Mouse (Mus musculus) hindbrain, embryonic 14.5 days (tissue): Measurements from ENCODE around the gene Etl4. TPM values are rescaled to one million over a fixed set of nuclear protein-coding genes. Genes with fewer than 3 reads are reported as not detected.
A peak's percentile ranks its signal among the peaks of the same experiment; 100 is the strongest.

Experiments used
- ATAC-seq: fragments of 200-750 bp; cut with Nextera tagmentation; 2 replicates; pipeline ENCODE4 v1.8.0; 2017; ENCODE audit warnings: moderate number of reproducible peaks, mild to moderate bottlenecking, moderate TSS enrichment, moderate library complexity; ENCODE audit not compliant: low FRiP score
- DNase-seq: peaks from one replicate; pipeline ENCODE4 v3.0.0-alpha.2; 2015; ENCODE audit warnings: low spot score
- H3K27ac ChIP-seq: fragments of 300-500 bp; sonication (generic); 2 replicates; pipeline ENCODE4 v1.5.1; 2014; ENCODE audit warnings: mild to moderate bottlenecking, moderate library complexity
- H3K27me3 ChIP-seq: fragments of 300-500 bp; sonication (generic); 2 replicates; pipeline ENCODE4 v1.6.1; 2014; ENCODE audit warnings: mild to moderate bottlenecking, low read length, mixed read lengths; ENCODE audit not compliant: control insufficient read depth, insufficient read depth
- H3K36me3 ChIP-seq: fragments of 300-500 bp; sonication (generic); replicated peaks from 2 replicates; pipeline ENCODE4 v1.6.1; 2014; ENCODE audit not compliant: control insufficient read depth, insufficient read depth
- H3K4me1 ChIP-seq: fragments of 300-500 bp; sonication (generic); replicated peaks from 2 replicates; pipeline ENCODE4 v1.6.1; 2014; ENCODE audit warnings: antibody characterized with exemption, low read length, mixed read lengths; ENCODE audit not compliant: control insufficient read depth, insufficient read depth
- H3K4me2 ChIP-seq: fragments of 300-500 bp; sonication (generic); replicated peaks from 2 replicates; pipeline ENCODE4 v1.6.1; 2014; ENCODE audit warnings: mild to moderate bottlenecking, moderate library complexity
- H3K4me3 ChIP-seq: fragments of 300-500 bp; sonication (generic); replicated peaks from 2 replicates; pipeline ENCODE4 v1.5.1; 2014; ENCODE audit warnings: mild to moderate bottlenecking, low read length
- H3K9ac ChIP-seq: fragments of 300-500 bp; sonication (generic); 2 replicates; pipeline ENCODE4 v1.6.1; 2014
- H3K9me3 ChIP-seq: fragments of 300-500 bp; sonication (generic); 2 replicates; pipeline ENCODE4 v1.6.1; 2016; ENCODE audit warnings: low read length; ENCODE audit not compliant: control insufficient read depth
- WGBS: fragments of 180-500 bp; shearing (Covaris S2); extraction: QIAGEN DNeasy Blood & Tissue Kit; methylation state at CpG from one replicate; pipeline ENCODE4 v1.1.7; 2014; 5-methylcytosine and 5-hydroxymethylcytosine counted together
- polyA plus RNA-seq: library from polyadenylated mRNA; unstranded; fragments of >200 nt; fragmentation: Nextera tagmentation; extraction: Ambion mirVana; gene quantifications from 2 replicates; pipeline ENCODE4 v1.2.1, GENCODE M21; 2014

The Etl4 gene
- polyA plus RNA-seq, 1 experiment from 2014 or later: 5.9 TPM

GRCm38 (mm10) chr2:20537785-20538184 is 628.2 kb downstream of the Etl4 start:
- Histone ChIP-seq H3K4me1 (no peaks in the 10 kb centered on the region), H3K27me3 (no peaks in the 10 kb centered on the region), H3K4me2 (no peak overlapping the region), H3K36me3 (no peaks in the 10 kb centered on the region), H3K27ac (no peak overlapping the region), H3K4me3 (no peak overlapping the region), H3K9ac (no peak overlapping the region), H3K9me3 (no peaks in the 10 kb centered on the region)
- ATAC-seq: no peak
- WGBS: 63% methylated on average over 6 of the region's 6 CpGs
- no peak for DNase-seq

GRCm38 (mm10) chr2:20538871-20539270 is 629.3 kb downstream of the Etl4 start:
- H3K9ac ChIP-seq: no peak overlapping the region
- H3K4me2 ChIP-seq: no peak overlapping the region
- 91% methylated on average over 4 of the region's 4 CpGs for WGBS
- H3K4me3 ChIP-seq: no peak overlapping the region
- no peaks in the 10 kb centered on the region for H3K4me1 ChIP-seq
- no peaks in the 10 kb centered on the region for H3K9me3 ChIP-seq
- no peak overlapping the region for H3K27ac ChIP-seq
- no peaks in the 10 kb centered on the region for H3K27me3 ChIP-seq
- ATAC-seq: no peak
- DNase-seq: no peak
- H3K36me3 ChIP-seq: no peaks in the 10 kb centered on the region

GRCm38 (mm10) chr2:20541261-20541660 is 631.7 kb downstream of the Etl4 start:
- no peaks in the 10 kb centered on the region for H3K4me1 ChIP-seq
- no peaks in the 10 kb centered on the region for H3K36me3 ChIP-seq
- no peak overlapping the region for H3K27ac ChIP-seq
- no peaks in the 10 kb centered on the region for H3K9me3 ChIP-seq
- H3K4me3 ChIP-seq: no peak overlapping the region
- no peaks in the 10 kb centered on the region for H3K27me3 ChIP-seq
- ATAC-seq (no peak), DNase-seq (no peak)
- no peak overlapping the region for H3K9ac ChIP-seq
- no peak overlapping the region for H3K4me2 ChIP-seq

- Histone ChIP-seq H3K4me1 (peaks cover 6% of the 10 kb centered on the region; the same call in 1 of the 2 replicates), H3K4me2 (no peak overlapping the region), H3K27me3 (no peaks in the 10 kb centered on the region), H3K27ac (no peak overlapping the region), H3K4me3 (no peak overlapping the region), H3K36me3 (no peaks in the 10 kb centered on the region), H3K9me3 (no peaks in the 10 kb centered on the region), H3K9ac (no peak overlapping the region)
- DNase-seq (no peak), ATAC-seq (no peak)
- 94% methylated on average over 7 of the region's 7 CpGs for WGBS
These were observed 632.7 kb downstream of the Etl4 start for GRCm38 (mm10) chr2:20542286-20542685.

DNA sequence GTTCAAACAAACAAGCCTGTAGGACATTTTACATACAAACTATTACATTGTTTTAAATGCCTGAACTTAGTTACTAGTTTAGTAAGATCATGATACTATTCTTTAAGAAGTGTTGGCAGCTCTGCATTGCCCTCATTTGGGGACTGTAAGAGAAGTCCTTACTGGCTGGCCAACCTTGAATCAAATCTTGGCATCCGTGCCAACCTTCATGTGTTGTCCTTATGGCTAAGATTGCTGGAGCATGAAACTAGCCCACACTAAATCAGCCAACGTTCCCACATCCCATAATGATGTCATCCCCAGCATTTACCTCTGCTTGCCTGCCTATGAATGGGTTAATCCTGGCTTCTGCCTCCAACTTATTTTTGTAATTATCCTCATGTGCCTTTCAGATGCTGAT is 636.0 kb downstream of the Etl4 start:
- Histone ChIP-seq H3K4me2 (no peak overlapping the region), H3K27me3 (peaks cover 6% of the 10 kb centered on the region; the same call in 1 of the 2 replicates), H3K36me3 (no peaks in the 10 kb centered on the region), H3K27ac (no peak overlapping the region), H3K9ac (no peak overlapping the region), H3K4me1 (peaks cover 11% of the 10 kb centered on the region), H3K9me3 (no peaks in the 10 kb centered on the region), H3K4me3 (no peak overlapping the region)
- 54% methylated on average over 2 of the region's 2 CpGs for WGBS
- DNase-seq (no peak), ATAC-seq (no peak)

DNA sequence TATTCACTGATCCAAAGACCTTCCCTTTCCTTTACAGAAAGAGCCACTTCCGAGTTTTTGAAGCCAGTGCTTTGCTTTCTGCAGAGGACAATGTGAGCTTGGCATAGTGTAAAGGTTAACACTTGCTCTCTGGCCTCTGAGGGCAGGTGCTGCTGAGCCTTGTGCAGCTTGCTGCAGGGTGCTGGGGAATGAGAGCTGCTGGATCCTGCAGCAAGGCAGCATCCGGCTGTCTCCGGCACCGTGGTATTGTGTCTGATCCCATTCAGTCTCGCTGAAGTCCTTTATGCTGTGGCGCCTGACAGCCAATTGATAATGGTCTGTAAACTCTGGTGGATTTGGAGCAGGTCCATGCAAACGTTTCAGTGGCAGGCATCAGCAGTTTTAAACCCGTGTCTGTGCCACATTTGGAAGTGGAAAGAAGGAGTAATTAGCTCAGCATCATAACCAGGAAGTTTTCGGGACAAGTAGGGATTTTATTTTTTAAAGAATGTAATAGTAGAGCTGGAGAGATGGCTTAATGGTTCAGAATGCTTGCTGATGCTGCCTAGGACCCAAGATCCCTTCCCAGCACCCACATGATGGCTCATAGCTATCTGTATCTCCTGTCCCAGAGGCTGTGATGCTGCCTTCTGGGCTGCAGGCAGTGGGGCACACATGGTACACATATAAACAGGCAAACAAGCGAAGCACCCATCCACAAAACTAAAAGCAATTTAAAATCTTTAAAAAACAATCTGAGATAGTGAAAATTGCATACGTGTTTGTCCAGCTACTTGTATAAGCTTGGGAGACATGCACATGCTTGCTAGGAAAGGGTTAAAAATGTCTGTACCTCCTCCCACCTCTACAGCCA is 637.1 kb downstream of the Etl4 start:
- 11% methylated on average over 11 of the region's 11 CpGs for WGBS
- peak; percentile 74 for ATAC-seq
- no peak for DNase-seq
- Histone ChIP-seq H3K9ac (peak overlapping the region; percentile 9; the same call in 1 of the 2 replicates), H3K9me3 (no peaks in the 10 kb centered on the region), H3K27me3 (peaks cover 6% of the 10 kb centered on the region; the same call in 1 of the 2 replicates), H3K4me3 (no peak overlapping the region), H3K27ac (no peak overlapping the region), H3K4me2 (peak overlapping the region; percentile 49), H3K4me1 (peaks cover 11% of the 10 kb centered on the region), H3K36me3 (no peaks in the 10 kb centered on the region)

GRCm38 (mm10) chr2:20547349-20547677 is 637.7 kb downstream of the Etl4 start:
- H3K9ac ChIP-seq: no peak overlapping the region
- no peaks in the 10 kb centered on the region for H3K36me3 ChIP-seq
- peaks cover 11% of the 10 kb centered on the region for H3K4me1 ChIP-seq
- H3K4me3 ChIP-seq: no peak overlapping the region
- WGBS: 13% methylated on average over 5 of the region's 5 CpGs
- DNase-seq (peak; percentile 26), ATAC-seq (no peak)
- peak overlapping the region; percentile 49 for H3K4me2 ChIP-seq
- no peaks in the 10 kb centered on the region for H3K9me3 ChIP-seq
- no peak overlapping the region for H3K27ac ChIP-seq
- H3K27me3 ChIP-seq: peaks cover 6% of the 10 kb centered on the region; the same call in 1 of the 2 replicates

DNA sequence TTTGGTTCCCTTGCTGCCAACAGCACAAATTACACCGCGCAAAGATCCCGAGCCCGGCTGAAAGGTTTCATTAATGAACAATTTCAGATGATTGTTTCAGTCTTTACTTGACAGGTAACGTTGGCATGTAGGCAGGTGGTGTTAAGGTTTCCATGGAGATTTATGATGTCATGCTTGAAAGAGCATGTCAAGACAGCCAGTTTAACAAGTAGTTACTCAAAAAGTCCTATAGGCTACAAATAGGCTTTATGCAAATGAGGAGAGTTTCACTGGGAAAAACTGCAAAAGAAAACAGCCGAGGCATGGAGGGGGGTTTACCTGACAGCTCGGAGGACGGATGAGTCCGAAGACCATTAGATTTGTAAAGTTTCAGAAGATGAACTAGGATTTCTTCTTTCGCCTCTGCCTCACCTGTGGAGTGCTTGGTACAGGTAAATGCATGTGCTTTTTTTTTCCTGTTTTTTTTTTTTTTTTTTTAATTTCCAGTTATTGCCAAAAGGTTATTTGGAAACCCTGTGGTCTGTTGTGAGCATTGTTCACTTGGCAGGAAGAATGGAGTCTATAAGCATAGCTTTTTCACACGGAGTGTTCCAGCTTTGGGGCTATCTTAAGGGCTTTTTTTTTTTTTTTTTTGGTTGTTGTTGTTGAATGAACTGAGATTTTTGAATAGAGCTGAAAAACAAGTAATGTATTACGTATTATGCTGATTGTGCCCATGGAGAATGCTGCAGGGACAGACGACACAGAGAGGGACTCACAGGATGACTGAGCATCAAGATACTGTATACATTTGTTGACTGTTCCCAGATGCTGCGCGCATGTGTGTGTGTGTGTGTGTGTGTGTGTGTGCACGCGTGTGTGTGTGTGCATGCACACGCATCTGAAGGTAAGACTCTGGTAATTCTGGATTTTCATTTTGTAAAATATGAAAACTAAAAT is 638.4 kb downstream of the Etl4 start:
- H3K4me2 ChIP-seq: peak overlapping the region; percentile 49
- no peak overlapping the region for H3K27ac ChIP-seq
- no peaks in the 10 kb centered on the region for H3K9me3 ChIP-seq
- peak; percentile 35 for DNase-seq
- peaks cover 11% of the 10 kb centered on the region for H3K4me1 ChIP-seq
- 17% methylated on average over 18 of the region's 18 CpGs for WGBS
- H3K36me3 ChIP-seq: no peaks in the 10 kb centered on the region
- no peak overlapping the region for H3K9ac ChIP-seq
- no peak for ATAC-seq
- H3K4me3 ChIP-seq: peak overlapping the region; percentile 9; the same call in 1 of the 2 replicates
- H3K27me3 ChIP-seq: peaks cover 6% of the 10 kb centered on the region; the same call in 1 of the 2 replicates

GRCm38 (mm10) chr2:20549065-20549464 is 639.5 kb downstream of the Etl4 start:
- peaks cover 11% of the 10 kb centered on the region for H3K4me1 ChIP-seq
- H3K9ac ChIP-seq: no peak overlapping the region
- no peak for ATAC-seq
- H3K4me2 ChIP-seq: no peak overlapping the region
- H3K9me3 ChIP-seq: no peaks in the 10 kb centered on the region
- no peak for DNase-seq
- H3K36me3 ChIP-seq: no peaks in the 10 kb centered on the region
- H3K27me3 ChIP-seq: peaks cover 6% of the 10 kb centered on the region; the same call in 1 of the 2 replicates
- H3K27ac ChIP-seq: no peak overlapping the region
- WGBS: 29% methylated on average over 5 of the region's 5 CpGs
- no peak overlapping the region for H3K4me3 ChIP-seq
